Mouse (Mus musculus): ENCODE data around the gene Inpp5a.

- TF ChIP-seq POLR2A (IDR thresholded peaks at IDR 0.05; ENCODE audit: borderline replicate concordance, extremely low read depth, insufficient read depth, insufficient read length, poor library complexity, severe bottlenecking) (no peak), CTCF (IDR thresholded peaks at IDR 0.05; ENCODE audit: borderline replicate concordance, extremely low read depth, insufficient read depth, insufficient read length) (no peak)
Observed at GRCm38 (mm10) chr7:139357043-139357442, 31.9 kb upstream of the Inpp5a start.

Measured in brain, embryonic 14.5 days (tissue).